Mouse (Mus musculus) hindbrain, postnatal 0 days (tissue): ENCODE measurements around the gene Baz2a. TPM values are rescaled to one million over a fixed set of nuclear protein-coding genes. Genes with fewer than 3 reads are reported as not detected.

Experiments
- ATAC-seq: fragments of 200-750 bp; cut with Nextera tagmentation; 2 replicates; pipeline ENCODE4 v1.8.0; 2017; ENCODE audit warnings: mild to moderate bottlenecking, moderate TSS enrichment, moderate library complexity
- DNase-seq: peaks from one replicate; pipeline ENCODE4 v3.0.0-alpha.2; 2015; ENCODE audit warnings: low spot score
- H3K27ac ChIP-seq: fragments of 300-500 bp; sonication (generic); 2 replicates; pipeline ENCODE4 v1.5.1; 2014; ENCODE audit warnings: mild to moderate bottlenecking
- H3K27me3 ChIP-seq: fragments of 300-500 bp; sonication (generic); 2 replicates; pipeline ENCODE4 v1.6.1; 2014; ENCODE audit warnings: low read length, mixed read lengths; ENCODE audit not compliant: insufficient read depth
- H3K36me3 ChIP-seq: fragments of 300-500 bp; sonication (generic); 2 replicates; pipeline ENCODE4 v1.6.1; 2014; ENCODE audit warnings: low read length, mixed read lengths; ENCODE audit not compliant: insufficient read depth
- H3K4me1 ChIP-seq: fragments of 300-500 bp; sonication (generic); 2 replicates; pipeline ENCODE4 v1.6.1; 2014; ENCODE audit warnings: antibody characterized with exemption, low read length, mixed read lengths; ENCODE audit not compliant: insufficient read depth
- H3K4me2 ChIP-seq: fragments of 300-500 bp; sonication (generic); 2 replicates; pipeline ENCODE4 v1.6.1; 2014; ENCODE audit warnings: low read depth, mild to moderate bottlenecking, low read length, moderate library complexity, mixed read lengths
- H3K4me3 ChIP-seq: fragments of 300-500 bp; sonication (generic); 2 replicates; pipeline ENCODE4 v1.5.1; 2014; ENCODE audit warnings: low read length
- H3K9ac ChIP-seq: fragments of 300-500 bp; sonication (generic); replicated peaks from 2 replicates; pipeline ENCODE4 v1.6.1; 2014; ENCODE audit warnings: mild to moderate bottlenecking, low read length, moderate library complexity, mixed read lengths
- H3K9me3 ChIP-seq: fragments of 300-500 bp; sonication (generic); 2 replicates; pipeline ENCODE4 v1.6.1; 2016; ENCODE audit warnings: low read length, mixed read lengths
- CTCF ChIP-seq: IDR thresholded peaks from 2 replicates; pipeline ENCODE4 v1.5.1; 2016; ENCODE audit warnings: antibody characterized with exemption, control low read depth, low read depth
- WGBS: fragments of 180-500 bp; shearing (Covaris S2); extraction: QIAGEN DNeasy Blood & Tissue Kit; methylation state at CpG from one replicate; pipeline ENCODE4 v1.1.7; 2014; 5-methylcytosine and 5-hydroxymethylcytosine counted together
- polyA plus RNA-seq: library from polyadenylated mRNA; unstranded; fragments of >200 nt; fragmentation: Nextera tagmentation; extraction: Ambion mirVana; gene quantifications from 2 replicates; pipeline ENCODE4 v1.2.1, GENCODE M21; 2015
- total RNA-seq: library from RNA; depleted of rRNA; stranded (reverse); fragments of >200 nt; gene quantifications from 2 replicates; pipeline ENCODE4 v1.2.3, GENCODE M21; 2014

Gene Baz2a
- total and polyA plus RNA-seq, 2 experiments from 2014 or later = 10.6 to 14.3 TPM

- no peak for ATAC-seq
- no peak overlapping the region for H3K27ac ChIP-seq
- no peak overlapping the region for H3K4me3 ChIP-seq
- DNase-seq = no peak
- H3K9me3 ChIP-seq = no peaks in the 10 kb centered on the region
- no peak overlapping the region for H3K4me2 ChIP-seq
- TF ChIP-seq CTCF = no peak
- no peaks in the 10 kb centered on the region for H3K27me3 ChIP-seq
- H3K4me1 ChIP-seq = no peaks in the 10 kb centered on the region
- peaks cover 53% of the 10 kb centered on the region for H3K36me3 ChIP-seq
- no peak overlapping the region for H3K9ac ChIP-seq
These were observed 19.9 kb downstream of the Baz2a start for GRCm38 (mm10) chr10:128111227-128111626.

DNA sequence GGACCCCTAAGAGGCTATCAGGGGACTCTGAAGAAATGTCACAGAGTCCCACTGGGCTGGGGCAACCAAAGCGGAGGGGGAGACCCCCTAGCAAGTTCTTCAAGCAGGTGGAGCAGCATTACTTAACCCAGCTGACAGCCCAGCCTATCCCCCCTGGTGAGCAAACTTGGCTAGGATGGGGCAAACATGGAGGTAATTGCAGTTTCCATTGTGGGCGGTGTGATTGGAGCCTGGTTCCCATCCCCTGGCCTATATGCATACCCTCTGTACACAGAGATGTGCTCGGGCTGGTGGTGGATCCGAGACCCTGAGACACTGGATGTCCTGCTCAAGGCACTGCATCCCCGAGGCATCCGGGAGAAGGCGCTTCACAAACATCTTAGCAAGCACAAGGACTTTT is 32.5 kb downstream of the Baz2a start:
- no peak overlapping the region for H3K4me2 ChIP-seq
- H3K27me3 ChIP-seq = no peaks in the 10 kb centered on the region
- no peak for TF ChIP-seq CTCF
- ATAC-seq (no peak), DNase-seq (no peak)
- no peaks in the 10 kb centered on the region for H3K9me3 ChIP-seq
- H3K4me1 ChIP-seq = no peaks in the 10 kb centered on the region
- no peak overlapping the region for H3K4me3 ChIP-seq
- peaks cover 90% of the 10 kb centered on the region for H3K36me3 ChIP-seq
- H3K9ac ChIP-seq = no peak overlapping the region
- no peak overlapping the region for H3K27ac ChIP-seq
- WGBS = 97% methylated on average over 7 of the region's 7 CpGs

DNA sequence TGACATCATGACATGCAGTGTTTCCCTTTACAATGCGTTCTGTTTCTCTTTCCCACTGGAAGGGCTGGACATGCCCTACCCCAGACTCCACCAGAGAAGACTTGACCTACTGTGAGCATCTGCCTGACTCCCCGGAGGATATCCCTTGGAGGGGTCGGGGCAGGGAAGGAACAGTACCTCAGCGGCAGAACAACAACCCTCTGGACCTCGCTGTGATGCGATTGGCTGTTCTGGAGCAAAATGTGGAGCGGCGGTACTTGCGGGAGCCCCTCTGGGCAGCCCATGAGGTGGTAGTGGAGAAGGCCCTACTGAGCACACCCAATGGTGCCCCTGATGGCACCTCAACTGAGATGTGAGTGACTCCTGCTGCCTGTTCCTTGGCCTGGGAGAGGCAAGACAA is 33.5 kb downstream of the Baz2a start:
- Histone ChIP-seq H3K4me3 (no peak overlapping the region), H3K9ac (no peak overlapping the region), H3K36me3 (peaks cover 88% of the 10 kb centered on the region), H3K4me1 (no peaks in the 10 kb centered on the region), H3K27me3 (no peaks in the 10 kb centered on the region), H3K9me3 (no peaks in the 10 kb centered on the region), H3K27ac (no peak overlapping the region), H3K4me2 (no peak overlapping the region)
- no peak for TF ChIP-seq CTCF
- WGBS = 94% methylated on average over 9 of the region's 9 CpGs
- ATAC-seq (no peak), DNase-seq (no peak)

DNA sequence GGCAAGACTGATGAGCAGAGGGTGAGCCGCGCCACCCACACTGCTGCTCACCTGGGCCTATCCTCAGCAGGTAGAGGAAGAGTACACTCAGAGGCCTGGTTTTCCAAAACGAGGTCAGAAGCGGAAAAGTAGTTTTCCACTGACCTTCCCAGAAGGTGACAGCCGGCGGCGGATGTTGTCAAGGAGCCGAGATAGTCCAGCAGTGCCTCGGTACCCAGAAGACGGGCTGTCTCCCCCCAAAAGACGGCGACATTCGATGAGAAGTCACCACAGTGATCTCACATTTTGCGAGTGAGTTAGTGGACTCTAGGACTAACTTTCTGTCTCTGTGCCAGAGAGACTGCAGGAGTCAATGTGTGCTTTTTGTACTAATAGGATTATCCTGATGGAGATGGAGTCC is 34.6 kb downstream of the Baz2a start:
- no peak for ATAC-seq
- Histone ChIP-seq H3K9me3 (no peaks in the 10 kb centered on the region), H3K4me1 (no peaks in the 10 kb centered on the region), H3K27ac (no peak overlapping the region), H3K27me3 (no peaks in the 10 kb centered on the region), H3K4me2 (no peak overlapping the region), H3K36me3 (peaks cover 83% of the 10 kb centered on the region), H3K9ac (no peak overlapping the region), H3K4me3 (no peak overlapping the region)
- 90% methylated on average over 14 of the region's 14 CpGs for WGBS
- no peak for TF ChIP-seq CTCF
- DNase-seq = no peak

DNA sequence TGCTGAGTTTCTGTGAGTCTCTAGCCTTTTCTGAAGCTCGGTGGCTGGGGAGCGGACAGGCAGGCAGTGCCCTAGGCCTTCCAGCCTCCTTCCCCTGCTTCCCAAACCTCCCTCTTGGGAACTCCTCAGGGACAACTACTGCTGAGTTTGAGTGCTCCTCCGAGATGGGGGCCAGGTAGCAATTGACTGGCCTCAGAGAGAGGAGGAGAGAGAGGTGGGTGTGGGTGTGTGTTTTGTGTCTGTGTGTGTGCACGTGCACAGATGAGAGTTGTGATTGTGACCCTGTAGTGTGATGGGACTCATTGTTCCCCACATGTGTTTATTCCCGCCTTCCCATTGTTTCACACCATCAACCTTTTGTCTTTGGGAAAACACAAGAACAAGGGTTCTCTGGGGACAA is 36.1 kb downstream of the Baz2a start:
- H3K27ac ChIP-seq = no peak overlapping the region
- no peaks in the 10 kb centered on the region for H3K27me3 ChIP-seq
- ATAC-seq = no peak
- peaks cover 68% of the 10 kb centered on the region for H3K36me3 ChIP-seq
- H3K4me2 ChIP-seq = no peak overlapping the region
- H3K4me3 ChIP-seq = no peak overlapping the region
- TF ChIP-seq CTCF = no peak
- H3K4me1 ChIP-seq = no peaks in the 10 kb centered on the region
- WGBS = 69% methylated on average over 5 of the region's 5 CpGs
- H3K9me3 ChIP-seq = no peaks in the 10 kb centered on the region
- no peak overlapping the region for H3K9ac ChIP-seq
- no peak for DNase-seq

- no peak overlapping the region for H3K9ac ChIP-seq
- H3K27ac ChIP-seq = no peak overlapping the region
- DNase-seq (no peak), ATAC-seq (0 out of 2 replicates have a peak, but pooled peaks have one; percentile 27)
- no peak overlapping the region for H3K4me2 ChIP-seq
- H3K36me3 ChIP-seq = peaks cover 61% of the 10 kb centered on the region
- H3K4me1 ChIP-seq = no peaks in the 10 kb centered on the region
- no peak overlapping the region for H3K4me3 ChIP-seq
- 89% methylated on average over 8 of the region's 8 CpGs for WGBS
- no peaks in the 10 kb centered on the region for H3K27me3 ChIP-seq
- no peaks in the 10 kb centered on the region for H3K9me3 ChIP-seq
- TF ChIP-seq CTCF = no peak
These were observed 36.8 kb downstream of the Baz2a start for GRCm38 (mm10) chr10:128128143-128128542.

DNA sequence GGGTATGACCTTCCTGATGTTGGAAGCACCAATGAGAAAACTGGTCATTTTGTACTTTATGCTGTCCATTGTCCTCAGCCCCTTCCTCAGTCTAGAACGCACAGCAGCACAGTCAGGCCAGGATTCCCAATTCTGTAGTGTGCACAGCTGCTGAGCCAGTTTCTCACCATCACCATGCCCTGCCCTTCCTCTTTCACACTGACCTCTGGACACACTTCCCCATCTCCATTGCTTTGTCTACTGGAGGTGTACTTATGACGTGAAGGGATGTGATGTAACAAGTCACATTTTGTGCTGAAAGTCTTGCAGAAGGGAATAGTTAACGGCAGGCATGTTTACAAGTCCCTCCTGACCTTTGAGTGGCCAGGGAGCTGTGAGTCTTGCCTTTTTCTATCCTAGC is 39.9 kb downstream of the Baz2a start:
- no peak for TF ChIP-seq CTCF
- Histone ChIP-seq H3K36me3 (peaks cover 31% of the 10 kb centered on the region), H3K4me3 (no peak overlapping the region), H3K4me2 (no peak overlapping the region), H3K27me3 (no peaks in the 10 kb centered on the region), H3K4me1 (no peaks in the 10 kb centered on the region), H3K9ac (no peak overlapping the region), H3K9me3 (no peaks in the 10 kb centered on the region), H3K27ac (no peak overlapping the region)
- DNase-seq = no peak
- no peak for ATAC-seq
- WGBS = 81% methylated on average over 3 of the region's 3 CpGs
